Mouse (Mus musculus): ENCODE measurements at regions not wholly inside any gene's neighbourhood (a gene's known extent, or its start where the extent isn't known, plus 50 kb on each side); places are given as distances from the start of the nearest gene placed in this dataset.

DNA sequence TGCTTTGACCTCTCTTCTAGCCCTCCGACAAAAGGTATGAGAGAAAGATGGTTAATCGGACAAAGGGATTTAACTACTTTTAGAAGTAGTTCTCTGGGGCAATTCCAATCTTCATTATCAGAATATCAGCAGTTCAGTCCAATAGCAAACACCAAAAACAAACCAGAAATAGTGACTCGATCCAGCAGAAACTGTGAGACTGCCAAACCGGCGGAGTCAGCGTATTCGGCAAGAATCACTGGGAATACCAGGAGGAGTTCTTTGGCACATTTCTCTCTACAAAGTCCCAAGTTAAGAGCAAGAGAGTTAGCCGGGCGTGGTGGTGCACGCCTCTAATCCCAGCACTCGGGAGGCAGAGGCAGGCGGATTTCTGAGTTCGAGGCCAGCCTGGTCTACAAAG is 164.5 kb downstream of the Lnpk start:
- Histone ChIP-seq H3K36me3 (no peaks in the 10 kb centered on the region), H3K4me3 (no peak overlapping the region), H3K9ac (no peak overlapping the region), H3K27me3 (replicated peaks) (no peaks in the 10 kb centered on the region), H3K27ac (replicated peaks) (no peak overlapping the region), H3K4me2 (no peak overlapping the region), H3K9me3 (peaks cover 6% of the 10 kb centered on the region), H3K4me1 (peaks cover 8% of the 10 kb centered on the region)
- ATAC-seq (ENCODE audit: extremely low read depth, insufficient number of reproducible peaks, low FRiP score, low TSS enrichment) = no peak
- WGBS = 85% methylated on average over 13 of the region's 13 CpGs

GRCm38 (mm10) chr2:74409856-74410404 is 169.3 kb downstream of the Lnpk start:
- H3K27ac ChIP-seq (replicated peaks) = no peak overlapping the region
- ATAC-seq (ENCODE audit: extremely low read depth, insufficient number of reproducible peaks, low FRiP score, low TSS enrichment) = no peak
- no peak overlapping the region for H3K4me2 ChIP-seq
- H3K4me1 ChIP-seq = peaks cover 12% of the 10 kb centered on the region
- H3K9ac ChIP-seq = no peak overlapping the region
- no peaks in the 10 kb centered on the region for H3K36me3 ChIP-seq
- peaks cover 6% of the 10 kb centered on the region for H3K9me3 ChIP-seq
- no peaks in the 10 kb centered on the region; the same call in 1 of the 2 replicates for H3K27me3 ChIP-seq (replicated peaks)
- H3K4me3 ChIP-seq = no peak overlapping the region
- 62% methylated on average over 4 of the region's 4 CpGs for WGBS

- Histone ChIP-seq H3K4me3 (no peak overlapping the region), H3K4me1 (peaks cover 2% of the 10 kb centered on the region), H3K36me3 (no peaks in the 10 kb centered on the region), H3K4me2 (no peak overlapping the region), H3K27ac (replicated peaks) (no peak overlapping the region), H3K9ac (no peak overlapping the region), H3K27me3 (replicated peaks) (no peaks in the 10 kb centered on the region; the same call in 1 of the 2 replicates), H3K9me3 (no peaks in the 10 kb centered on the region)
- ATAC-seq (ENCODE audit: extremely low read depth, insufficient number of reproducible peaks, low FRiP score, low TSS enrichment) = no peak
- WGBS = 76% methylated on average over 3 of the region's 3 CpGs
Observed at GRCm38 (mm10) chr2:74404493-74404892, 174.7 kb downstream of the Lnpk start.

- H3K4me3 ChIP-seq = no peak overlapping the region
- H3K4me1 ChIP-seq = peaks cover 7% of the 10 kb centered on the region; the same call in 1 of the 2 replicates
- H3K9me3 ChIP-seq = no peaks in the 10 kb centered on the region
- ATAC-seq (ENCODE audit: extremely low read depth, insufficient number of reproducible peaks, low FRiP score, low TSS enrichment) = no peak
- no peak overlapping the region for H3K9ac ChIP-seq
- H3K4me2 ChIP-seq = no peak overlapping the region
- H3K27ac ChIP-seq (replicated peaks) = no peak overlapping the region
- H3K27me3 ChIP-seq (replicated peaks) = no peaks in the 10 kb centered on the region
- 83% methylated on average over 4 of the region's 4 CpGs for WGBS
- H3K36me3 ChIP-seq = no peaks in the 10 kb centered on the region
Observed at GRCm38 (mm10) chr2:74391064-74391463, 188.2 kb downstream of the Lnpk start.

DNA sequence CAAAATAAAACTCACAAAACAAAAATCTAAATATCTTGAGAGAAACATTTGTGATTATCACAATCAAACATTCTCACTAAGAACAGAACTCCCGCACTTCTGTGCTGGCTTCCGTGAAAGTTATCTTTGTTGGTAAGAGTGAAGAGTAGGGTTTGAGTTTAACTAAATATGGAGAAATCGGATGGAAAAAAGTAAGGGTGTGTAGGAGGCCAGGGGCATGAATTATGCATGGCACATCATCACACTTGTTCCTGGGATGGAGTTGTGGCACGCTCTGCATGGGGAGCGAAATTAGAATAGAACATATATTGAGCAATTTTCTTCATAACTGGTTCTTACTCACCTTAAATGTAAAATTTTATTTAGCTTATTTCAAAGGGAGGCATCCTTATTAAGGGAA is 191.2 kb downstream of the Lnpk start:
- Histone ChIP-seq H3K4me1 (peaks cover 8% of the 10 kb centered on the region; the same call in 1 of the 2 replicates), H3K9me3 (no peaks in the 10 kb centered on the region), H3K4me2 (no peak overlapping the region), H3K9ac (no peak overlapping the region), H3K27me3 (replicated peaks) (no peaks in the 10 kb centered on the region), H3K36me3 (no peaks in the 10 kb centered on the region), H3K27ac (replicated peaks) (no peak overlapping the region), H3K4me3 (no peak overlapping the region)
- WGBS = 89% methylated on average over 5 of the region's 5 CpGs
- ATAC-seq (ENCODE audit: extremely low read depth, insufficient number of reproducible peaks, low FRiP score, low TSS enrichment) = no peak

DNA sequence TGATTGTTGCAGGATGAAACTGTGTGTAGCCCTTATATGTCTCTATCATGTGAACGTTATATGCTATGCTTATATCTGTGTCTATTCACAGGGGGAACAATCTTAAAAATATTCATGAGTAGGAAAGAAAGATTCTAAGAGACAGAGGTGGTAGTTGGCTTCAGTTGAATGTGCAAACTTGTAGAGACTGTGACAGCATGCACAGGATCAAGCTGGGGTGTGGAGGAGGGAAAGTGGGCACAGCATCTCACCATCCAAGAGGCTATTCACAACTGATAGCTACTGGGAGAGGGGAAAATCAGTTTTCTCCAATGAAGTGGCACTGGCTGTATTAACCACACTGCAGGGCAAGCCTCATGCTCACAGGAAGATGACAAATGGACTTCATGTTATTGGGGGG is 194.3 kb downstream of the Lnpk start:
- no peak for ATAC-seq (ENCODE audit: extremely low read depth, insufficient number of reproducible peaks, low FRiP score, low TSS enrichment)

DNA sequence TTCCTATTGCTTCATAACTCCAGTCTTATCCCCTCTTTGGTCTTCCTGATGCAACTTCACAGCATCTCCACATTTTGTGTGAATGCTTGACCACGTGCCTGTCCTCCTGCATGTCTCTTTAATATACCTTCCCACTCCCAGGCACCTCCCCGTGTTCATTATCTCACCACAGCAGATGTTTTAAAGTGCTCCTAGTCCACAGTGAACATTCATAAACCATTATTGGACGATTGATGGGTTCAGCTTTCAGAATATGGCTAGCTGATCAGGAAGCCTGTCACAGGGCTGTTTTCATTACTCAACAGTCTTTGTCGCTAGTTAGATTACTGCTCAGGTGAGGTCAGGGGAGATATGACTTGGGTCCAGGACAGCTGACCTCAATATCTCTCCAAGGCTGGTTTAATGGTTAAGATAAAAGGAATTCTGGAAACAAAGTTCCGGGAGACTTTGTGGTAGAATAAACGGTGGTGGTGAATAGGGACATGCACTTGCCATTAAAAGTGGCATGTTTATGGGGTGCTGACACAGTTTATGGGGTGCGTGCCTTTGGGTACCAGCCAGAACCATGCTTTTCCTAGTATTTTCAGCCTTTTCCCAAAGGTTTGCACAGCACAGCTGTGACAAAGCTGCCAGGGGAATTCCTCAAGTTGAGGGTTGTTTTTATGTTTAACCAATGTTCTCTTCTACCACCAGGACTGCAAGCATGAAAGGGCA is 198.5 kb downstream of the Lnpk start:
- 64% methylated on average over 7 of the region's 7 CpGs for WGBS
- no peaks in the 10 kb centered on the region for H3K27me3 ChIP-seq (replicated peaks)

More for the DNA sequence above, 194.3 kb downstream of the Lnpk start:
- H3K4me3 ChIP-seq = no peak overlapping the region
- 88% methylated on average over 1 of the region's 1 CpGs for WGBS
- no peak overlapping the region for H3K9ac ChIP-seq
- no peaks in the 10 kb centered on the region for H3K27me3 ChIP-seq (replicated peaks)
- H3K27ac ChIP-seq (replicated peaks) = no peak overlapping the region
- H3K9me3 ChIP-seq = no peaks in the 10 kb centered on the region
- H3K36me3 ChIP-seq = no peaks in the 10 kb centered on the region
- H3K4me1 ChIP-seq = peaks cover 8% of the 10 kb centered on the region; the same call in 1 of the 2 replicates
- no peak overlapping the region for H3K4me2 ChIP-seq

DNA sequence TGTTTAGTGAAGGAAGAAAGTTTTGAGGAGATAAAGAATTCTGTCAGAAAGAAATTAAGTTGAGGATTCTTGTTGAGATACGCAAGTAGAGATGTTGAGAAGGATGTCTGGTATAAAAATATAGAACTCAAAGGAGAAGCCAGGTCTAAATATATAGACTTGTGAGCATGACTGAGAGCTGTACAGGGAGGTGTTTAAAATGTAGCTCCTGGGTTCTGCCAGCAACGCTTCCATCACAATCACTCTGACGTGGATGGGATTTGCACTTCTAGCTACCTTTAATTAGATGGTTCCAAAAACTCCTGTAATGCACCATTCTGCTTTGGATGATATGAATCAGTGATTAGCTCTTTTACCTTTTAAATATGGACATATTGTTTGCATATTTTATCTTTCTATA is 200.5 kb downstream of the Lnpk start:
- H3K27ac ChIP-seq (replicated peaks) = no peak overlapping the region
- H3K36me3 ChIP-seq = no peaks in the 10 kb centered on the region
- no peaks in the 10 kb centered on the region for H3K27me3 ChIP-seq (replicated peaks)
- no peak overlapping the region for H3K9ac ChIP-seq
- WGBS = 92% methylated on average over 3 of the region's 3 CpGs
- H3K4me3 ChIP-seq = no peak overlapping the region
- H3K4me2 ChIP-seq = no peak overlapping the region
- no peak for ATAC-seq (ENCODE audit: extremely low read depth, insufficient number of reproducible peaks, low FRiP score, low TSS enrichment)
- no peaks in the 10 kb centered on the region for H3K4me1 ChIP-seq
- H3K9me3 ChIP-seq = no peaks in the 10 kb centered on the region

More for the DNA sequence above, 198.5 kb downstream of the Lnpk start:
- Histone ChIP-seq H3K27ac (replicated peaks) (no peak overlapping the region), H3K4me2 (no peak overlapping the region), H3K36me3 (no peaks in the 10 kb centered on the region), H3K9ac (no peak overlapping the region), H3K4me3 (no peak overlapping the region), H3K4me1 (no peaks in the 10 kb centered on the region), H3K9me3 (no peaks in the 10 kb centered on the region)
- ATAC-seq (ENCODE audit: extremely low read depth, insufficient number of reproducible peaks, low FRiP score, low TSS enrichment) = no peak

- no peaks in the 10 kb centered on the region for H3K27me3 ChIP-seq (replicated peaks)
- no peak for ATAC-seq (ENCODE audit: extremely low read depth, insufficient number of reproducible peaks, low FRiP score, low TSS enrichment)
- WGBS = 84% methylated on average over 1 of the region's 1 CpGs
- H3K36me3 ChIP-seq = no peaks in the 10 kb centered on the region
- no peak overlapping the region for H3K4me2 ChIP-seq
- no peak overlapping the region for H3K9ac ChIP-seq
- H3K4me1 ChIP-seq = no peaks in the 10 kb centered on the region
- no peak overlapping the region for H3K27ac ChIP-seq (replicated peaks)
- H3K4me3 ChIP-seq = no peak overlapping the region
- no peaks in the 10 kb centered on the region for H3K9me3 ChIP-seq
Observed at GRCm38 (mm10) chr2:74373938-74374337, 205.3 kb downstream of the Lnpk start.

DNA sequence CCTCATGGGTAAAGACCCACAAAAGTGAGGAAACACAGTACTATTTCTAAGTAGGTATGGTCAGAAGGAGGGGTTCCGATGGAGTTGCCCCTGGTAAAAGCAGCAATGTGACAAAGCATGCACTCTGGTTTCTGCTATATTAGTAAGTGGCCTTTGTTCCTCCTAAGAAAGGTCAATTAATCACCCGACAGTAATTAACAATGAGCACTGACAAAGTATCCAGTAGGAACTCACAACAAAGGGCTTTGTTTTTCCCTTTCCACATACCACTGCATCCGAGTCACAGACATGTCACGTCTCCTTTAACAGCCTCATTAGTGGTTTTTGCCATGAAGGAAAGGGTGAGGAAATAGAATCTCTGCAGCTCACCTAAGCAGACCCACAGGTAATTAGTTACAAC is 206.2 kb downstream of the Lnpk start:
- 73% methylated on average over 4 of the region's 4 CpGs for WGBS
- Histone ChIP-seq H3K36me3 (no peaks in the 10 kb centered on the region), H3K4me3 (no peak overlapping the region), H3K27me3 (replicated peaks) (no peaks in the 10 kb centered on the region), H3K4me2 (no peak overlapping the region), H3K9me3 (no peaks in the 10 kb centered on the region), H3K27ac (replicated peaks) (no peak overlapping the region), H3K9ac (no peak overlapping the region), H3K4me1 (no peaks in the 10 kb centered on the region)
- ATAC-seq (ENCODE audit: extremely low read depth, insufficient number of reproducible peaks, low FRiP score, low TSS enrichment) = no peak

- H3K4me3 ChIP-seq = no peak overlapping the region
- WGBS = 83% methylated on average over 2 of the region's 2 CpGs
- no peaks in the 10 kb centered on the region for H3K36me3 ChIP-seq
- no peak for ATAC-seq (ENCODE audit: extremely low read depth, insufficient number of reproducible peaks, low FRiP score, low TSS enrichment)
- H3K4me2 ChIP-seq = no peak overlapping the region
- no peak overlapping the region for H3K9ac ChIP-seq
- H3K27me3 ChIP-seq (replicated peaks) = no peaks in the 10 kb centered on the region
- no peaks in the 10 kb centered on the region for H3K4me1 ChIP-seq
- H3K27ac ChIP-seq (replicated peaks) = no peak overlapping the region
- no peaks in the 10 kb centered on the region for H3K9me3 ChIP-seq
Observed at GRCm38 (mm10) chr2:74363255-74363654, 216.0 kb downstream of the Lnpk start.

DNA sequence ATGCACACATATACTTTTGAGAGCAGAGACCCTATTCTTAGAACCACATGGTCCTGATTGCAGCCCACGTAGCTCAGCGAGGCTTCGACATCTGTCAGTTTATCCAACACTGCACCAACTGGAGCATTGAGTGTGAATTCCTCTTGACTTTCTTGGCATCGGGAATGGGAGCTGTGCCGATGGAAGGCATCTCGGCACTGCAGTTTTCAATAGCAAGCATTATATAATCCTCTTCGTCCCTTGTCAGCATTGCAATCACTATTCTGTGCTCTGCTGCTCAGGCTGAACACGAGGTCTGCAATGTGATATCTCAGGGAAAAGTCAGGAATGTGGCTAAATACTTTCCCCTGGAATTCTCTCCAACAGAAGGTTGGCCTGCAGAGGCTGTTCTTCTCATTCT is 224.6 kb downstream of the Lnpk start:
- Histone ChIP-seq H3K4me1 (no peaks in the 10 kb centered on the region), H3K4me3 (no peak overlapping the region), H3K4me2 (no peak overlapping the region), H3K9me3 (no peaks in the 10 kb centered on the region), H3K9ac (no peak overlapping the region), H3K36me3 (no peaks in the 10 kb centered on the region), H3K27me3 (replicated peaks) (no peaks in the 10 kb centered on the region), H3K27ac (replicated peaks) (no peak overlapping the region)
- ATAC-seq (ENCODE audit: extremely low read depth, insufficient number of reproducible peaks, low FRiP score, low TSS enrichment) = no peak
- WGBS = 36% methylated on average over 8 of the region's 8 CpGs
